Mouse (Mus musculus) midbrain, embryonic 12.5 days (tissue): ENCODE measurements around the gene Acat2. TPM values are rescaled to one million over a fixed set of nuclear protein-coding genes. Genes with fewer than 3 reads are reported as not detected.
"Not testable (repeated sequence)": the region's sequence is repeated elsewhere in the genome, so short reads cannot be mapped to it uniquely, and the experiment has no call there.

ENCODE experiments used
- ATAC-seq: fragments of 200-750 bp; cut with Nextera tagmentation; 2 replicates; pipeline ENCODE4 v1.8.0; 2017; ENCODE audit warnings: low read depth, moderate TSS enrichment, moderate library complexity; ENCODE audit not compliant: low FRiP score
- H3K27ac ChIP-seq: fragments of 300-500 bp; sonication (generic); replicated peaks from 2 replicates; pipeline ENCODE4 v1.5.1; 2016; ENCODE audit warnings: mild to moderate bottlenecking
- H3K27me3 ChIP-seq: fragments of 300-500 bp; sonication (generic); 2 replicates; pipeline ENCODE4 v1.6.1; 2016; ENCODE audit warnings: mild to moderate bottlenecking
- H3K36me3 ChIP-seq: fragments of 300-500 bp; sonication (generic); 2 replicates; pipeline ENCODE4 v1.6.1; 2016
- H3K4me1 ChIP-seq: fragments of 300-500 bp; sonication (generic); 2 replicates; pipeline ENCODE4 v1.6.1; 2016
- H3K4me2 ChIP-seq: fragments of 300-500 bp; sonication (generic); replicated peaks from 2 replicates; pipeline ENCODE4 v1.6.1; 2016; ENCODE audit warnings: mild to moderate bottlenecking, moderate library complexity
- H3K4me3 ChIP-seq: fragments of 300-500 bp; sonication (generic); 2 replicates; pipeline ENCODE4 v1.5.1; 2016; ENCODE audit warnings: mild to moderate bottlenecking
- H3K9ac ChIP-seq: fragments of 300-500 bp; sonication (generic); replicated peaks from 2 replicates; pipeline ENCODE4 v1.6.1; 2016; ENCODE audit warnings: mild to moderate bottlenecking, moderate library complexity
- H3K9me3 ChIP-seq: fragments of 300-500 bp; sonication (generic); 2 replicates; pipeline ENCODE4 v1.6.1; 2016; ENCODE audit warnings: mild to moderate bottlenecking
- WGBS: fragments of 180-500 bp; shearing (Covaris S2); methylation state at CpG from one replicate; pipeline ENCODE4 v1.1.7; 2016; 5-methylcytosine and 5-hydroxymethylcytosine counted together
- polyA plus RNA-seq: library from polyadenylated mRNA; unstranded; fragments of >200 nt; fragmentation: Nextera tagmentation; extraction: Ambion mirVana; gene quantifications from 2 replicates; pipeline ENCODE4 v1.2.1, GENCODE M21; 2016

Gene Acat2
- polyA plus RNA-seq, 1 experiment from 2014 or later: 402 TPM

- no peak overlapping the region for H3K27ac ChIP-seq
- no peak overlapping the region for H3K9ac ChIP-seq
- H3K27me3 ChIP-seq: no peaks in the 10 kb centered on the region
- no peak for ATAC-seq
- no peak overlapping the region for H3K4me3 ChIP-seq
- peaks cover 74% of the 10 kb centered on the region for H3K36me3 ChIP-seq
- no peaks in the 10 kb centered on the region for H3K9me3 ChIP-seq
- no peak overlapping the region for H3K4me2 ChIP-seq
- 91% methylated on average over 5 of the region's 5 CpGs for WGBS
- no peaks in the 10 kb centered on the region for H3K4me1 ChIP-seq
Measured at GRCm38 (mm10) chr17:12949669-12950068, 10.9 kb downstream of the Acat2 start.

DNA sequence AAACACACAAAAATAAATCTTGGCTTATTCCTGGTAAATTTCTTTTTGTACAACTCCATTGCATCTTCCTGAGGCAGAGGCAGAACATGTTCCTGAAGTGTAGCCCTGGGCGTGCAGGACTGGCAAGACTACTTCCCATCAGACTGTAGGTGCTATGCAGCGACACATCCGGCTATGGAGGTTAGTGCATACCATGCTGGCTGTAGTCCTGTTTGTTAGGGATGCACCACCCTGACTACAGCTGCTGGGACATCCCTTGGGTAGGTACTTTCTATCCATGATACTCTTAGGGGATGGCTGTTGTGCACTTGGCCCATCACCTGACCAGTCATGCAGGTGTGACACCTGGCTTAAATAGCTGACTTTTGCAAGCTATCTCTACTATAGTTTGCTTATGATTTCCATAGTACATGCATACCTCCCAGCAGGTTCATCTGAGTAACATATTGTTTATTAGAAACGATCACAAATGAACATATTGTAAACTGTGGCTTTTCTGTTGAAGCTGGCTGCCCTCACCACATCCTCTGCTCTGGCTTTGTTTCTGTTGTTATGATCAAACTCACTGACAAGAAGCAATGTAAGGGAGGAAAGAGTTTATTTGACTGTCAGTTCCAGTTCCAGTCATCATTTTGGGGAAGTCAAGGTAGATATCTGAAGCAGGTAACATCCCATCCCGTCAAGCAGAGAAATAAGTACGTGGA, 17.9 kb downstream of the Acat2 start:
- H3K27me3 ChIP-seq: no peaks in the 10 kb centered on the region
- no peak overlapping the region for H3K4me2 ChIP-seq
- ATAC-seq: no peak
- peaks cover 46% of the 10 kb centered on the region for H3K36me3 ChIP-seq
- no peak overlapping the region for H3K27ac ChIP-seq
- 95% methylated on average over 6 of the region's 6 CpGs for WGBS
- H3K9me3 ChIP-seq: no peaks in the 10 kb centered on the region
- H3K4me3 ChIP-seq: no peak overlapping the region
- peaks cover 11% of the 10 kb centered on the region for H3K4me1 ChIP-seq
- no peak overlapping the region for H3K9ac ChIP-seq

DNA sequence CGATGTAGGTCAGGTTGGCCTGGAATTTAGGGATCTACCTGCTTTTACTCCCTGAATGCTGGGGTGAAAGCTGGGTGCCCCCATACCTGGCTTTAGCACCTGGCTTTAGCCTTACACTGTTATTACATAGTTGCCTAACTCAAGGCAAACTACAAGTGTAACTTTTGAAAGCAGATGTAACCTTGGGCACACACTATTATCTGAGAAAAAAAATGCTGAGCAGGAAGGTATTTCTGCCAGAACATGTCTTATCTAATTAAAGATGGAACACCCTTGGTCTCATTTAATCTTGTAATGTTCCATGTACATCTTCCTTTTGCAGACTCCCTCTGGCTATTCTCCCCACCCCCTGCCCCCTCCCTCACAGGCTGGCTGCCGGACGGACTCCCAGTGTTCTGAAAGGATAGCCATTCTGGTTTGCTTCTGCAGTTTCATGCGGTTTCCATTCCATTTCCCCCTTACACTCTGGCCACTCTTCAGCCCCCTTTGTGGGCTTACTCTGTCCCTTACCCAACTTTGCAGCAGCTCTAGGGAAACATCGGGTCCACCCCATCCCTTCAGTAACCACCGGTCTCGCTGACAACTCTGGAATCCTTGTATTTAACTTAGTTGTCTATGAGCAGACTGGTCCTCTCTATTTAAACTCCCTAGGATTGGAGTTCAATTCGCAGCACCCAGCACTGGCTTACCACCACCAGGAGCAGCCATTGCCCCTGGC, 18.8 kb downstream of the Acat2 start:
- Histone ChIP-seq H3K27ac (no peak overlapping the region), H3K36me3 (peaks cover 43% of the 10 kb centered on the region), H3K27me3 (no peaks in the 10 kb centered on the region), H3K9ac (no peak overlapping the region), H3K4me3 (no peak overlapping the region), H3K4me1 (peaks cover 14% of the 10 kb centered on the region), H3K9me3 (no peaks in the 10 kb centered on the region), H3K4me2 (no peak overlapping the region)
- no peak for ATAC-seq
- WGBS: 77% methylated on average over 8 of the region's 8 CpGs

DNA sequence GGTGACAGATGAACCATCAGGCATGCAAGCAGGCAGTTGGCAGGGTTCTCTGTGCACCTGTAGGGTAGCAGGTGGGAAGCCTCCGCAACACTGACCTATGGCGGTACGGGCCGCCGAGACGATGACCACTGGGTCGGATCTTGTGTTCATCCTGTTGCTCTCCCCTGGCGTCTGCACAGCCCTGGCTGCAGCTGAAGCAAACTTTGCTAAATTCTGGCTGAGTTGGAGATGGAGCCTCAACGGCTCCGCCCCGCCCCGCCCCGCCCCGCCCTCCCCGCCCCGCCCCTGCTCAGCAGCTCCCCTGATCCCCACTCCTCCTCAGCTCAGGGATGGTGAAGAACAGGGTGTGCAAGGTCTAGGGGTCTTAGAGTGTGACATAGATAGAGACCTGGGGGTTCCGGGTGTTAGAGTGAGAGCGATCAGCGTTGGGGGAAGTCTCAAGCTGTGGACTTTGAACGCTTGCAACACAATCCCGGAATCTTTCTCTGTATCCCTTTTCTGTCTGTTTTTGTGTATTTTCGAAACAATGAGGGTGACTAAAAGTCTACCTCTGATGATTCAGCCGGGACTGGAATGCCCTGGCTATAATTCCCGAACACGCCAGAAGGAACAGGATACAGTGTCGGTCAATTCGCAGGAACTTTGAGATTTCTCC, 20.3 kb downstream of the Acat2 start, which contains the start of gene Acat3:
TSS of gene Acat3 (minus strand) at position 450 of the 655 bp plus-strand sequence.
- H3K27me3 ChIP-seq: no peaks in the 10 kb centered on the region
- peak; percentile 34 for ATAC-seq
- H3K4me2 ChIP-seq: peak within 1 kb of the TSS; percentile 50
- H3K36me3 ChIP-seq: peaks cover 30% of the 10 kb centered on the region
- H3K4me3 ChIP-seq: peak within 1 kb of the TSS; percentile 24
- H3K9me3 ChIP-seq: no peaks in the 10 kb centered on the region
- no peak within 1 kb of the TSS for H3K27ac ChIP-seq
- peaks cover 14% of the 10 kb centered on the region for H3K4me1 ChIP-seq
- whole genome bisulfite sequencing: 16% methylated on average over 27 of the region's 27 CpGs
- H3K9ac ChIP-seq: 0 out of 2 replicates have a peak within 1 kb of the TSS, but pooled peaks have one; percentile 15

DNA sequence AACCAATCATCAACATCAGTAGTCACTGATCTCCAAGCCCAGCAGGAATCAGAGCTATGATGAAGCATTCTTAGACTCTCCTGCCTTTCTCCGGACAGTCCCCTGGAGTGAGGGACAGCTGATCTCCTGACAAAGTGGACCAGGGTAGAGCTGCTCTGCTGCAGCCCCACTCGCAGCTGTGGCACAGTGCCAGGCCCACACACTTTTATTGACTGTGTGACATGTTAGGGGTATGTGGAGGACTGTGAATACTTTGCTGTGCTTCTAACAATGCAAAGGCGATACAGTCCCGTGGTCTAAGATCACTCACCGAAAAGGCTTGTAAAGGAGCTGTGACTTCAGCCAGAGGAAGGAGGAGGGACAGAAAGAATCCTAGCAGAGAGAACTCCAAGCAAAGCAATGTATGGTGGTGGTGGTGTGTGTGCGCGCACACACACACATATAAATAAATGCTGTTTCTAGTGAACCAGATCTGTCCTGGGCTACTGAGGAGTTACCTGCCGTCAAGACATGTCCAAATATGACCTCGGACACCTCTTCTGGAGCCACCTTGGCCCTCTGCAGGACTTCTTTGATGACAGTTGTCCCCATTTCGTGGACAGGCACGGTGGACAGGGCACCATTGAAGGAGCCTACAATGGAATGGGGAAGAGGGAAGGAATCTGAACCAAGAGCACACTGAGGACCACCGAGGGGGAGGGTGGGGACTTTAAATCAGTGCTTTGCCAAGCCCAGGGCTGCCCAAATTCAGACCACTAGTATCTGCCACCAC, 21.0 kb downstream of the Acat2 start:
- 33% methylated on average over 3 of the region's 12 CpGs for WGBS
- H3K27ac ChIP-seq, H3K27me3 ChIP-seq, H3K9me3 ChIP-seq: not testable (repeated sequence)
- ATAC-seq: peak; percentile 39
- Histone ChIP-seq H3K4me1 (peaks cover 14% of the 10 kb centered on the region), H3K4me2 (peak overlapping the region; percentile 50), H3K4me3 (peak overlapping the region; percentile 24), H3K36me3 (peaks cover 23% of the 10 kb centered on the region), H3K9ac (0 out of 2 replicates have a peak overlapping the region, but pooled peaks have one; percentile 15)

DNA sequence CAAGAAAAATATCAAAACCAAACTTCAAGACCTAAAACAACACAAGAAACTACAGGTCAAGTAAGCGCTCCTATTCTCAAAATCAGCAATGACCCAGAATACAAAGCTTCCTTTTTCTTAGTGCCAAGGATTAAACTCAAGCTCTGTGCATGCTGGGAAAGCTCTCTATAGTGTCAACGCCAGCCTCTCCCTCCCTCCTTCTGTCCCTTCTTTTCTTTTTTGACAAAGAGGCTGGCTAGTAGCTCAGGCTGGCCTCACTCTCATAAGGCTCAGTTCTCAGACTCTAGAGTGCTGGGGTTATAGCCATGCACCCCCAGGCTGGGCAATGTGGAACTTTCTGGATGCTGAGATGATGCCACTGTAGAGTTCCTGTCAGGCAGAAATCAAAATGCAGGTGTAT, 22.5 kb downstream of the Acat2 start:
- H3K27ac ChIP-seq: no peak overlapping the region
- 33% methylated on average over 2 of the region's 2 CpGs for WGBS
- H3K27me3 ChIP-seq: no peaks in the 10 kb centered on the region
- H3K4me3 ChIP-seq: no peak overlapping the region
- no peak overlapping the region for H3K9ac ChIP-seq
- peaks cover 11% of the 10 kb centered on the region for H3K36me3 ChIP-seq
- H3K9me3 ChIP-seq: no peaks in the 10 kb centered on the region
- peak; percentile 68 for ATAC-seq
- H3K4me1 ChIP-seq: peaks cover 14% of the 10 kb centered on the region
- H3K4me2 ChIP-seq: no peak overlapping the region

- H3K4me1 ChIP-seq: peaks cover 14% of the 10 kb centered on the region
- no peak for ATAC-seq
- no peak overlapping the region for H3K4me3 ChIP-seq
- no peaks in the 10 kb centered on the region for H3K27me3 ChIP-seq
- WGBS: 86% methylated on average over 2 of the region's 2 CpGs
- no peak overlapping the region for H3K4me2 ChIP-seq
- no peak overlapping the region for H3K27ac ChIP-seq
- H3K36me3 ChIP-seq: peaks cover 5% of the 10 kb centered on the region; the same call in 1 of the 2 replicates
- H3K9me3 ChIP-seq: no peaks in the 10 kb centered on the region
- no peak overlapping the region for H3K9ac ChIP-seq
Measured at GRCm38 (mm10) chr17:12937412-12937970, 23.1 kb downstream of the Acat2 start.

- no peak overlapping the region for H3K9ac ChIP-seq
- 53% methylated on average over 4 of the region's 4 CpGs for WGBS
- H3K27ac ChIP-seq: no peak overlapping the region
- no peak overlapping the region for H3K4me2 ChIP-seq
- no peaks in the 10 kb centered on the region for H3K27me3 ChIP-seq
- no peaks in the 10 kb centered on the region for H3K9me3 ChIP-seq
- H3K4me3 ChIP-seq: no peak overlapping the region
- no peaks in the 10 kb centered on the region for H3K36me3 ChIP-seq
- H3K4me1 ChIP-seq: peaks cover 14% of the 10 kb centered on the region
- ATAC-seq: no peak
Measured at GRCm38 (mm10) chr17:12935719-12936118, 24.8 kb downstream of the Acat2 start.

DNA sequence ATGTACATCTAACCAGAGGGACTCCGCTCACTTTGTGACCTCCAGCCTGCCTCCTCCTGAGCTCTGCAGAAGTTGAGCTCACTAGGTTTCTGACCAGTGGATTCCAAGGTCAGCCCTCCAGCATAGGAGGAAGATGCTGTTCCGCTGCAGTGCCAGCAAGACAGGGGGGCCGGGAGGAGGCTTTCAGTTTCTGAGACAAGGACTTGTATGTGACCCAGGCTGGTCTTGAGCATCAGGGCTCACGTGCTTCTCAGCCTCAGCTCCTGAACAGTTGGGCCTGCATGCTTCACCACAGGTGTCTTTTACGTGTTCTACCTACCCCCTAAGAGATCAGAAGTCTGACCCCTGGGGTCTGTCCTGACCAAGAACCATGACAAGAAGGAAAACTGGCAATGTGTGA, 29.0 kb downstream of the Acat2 start:
- not testable (repeated sequence) for H3K4me1 ChIP-seq, H3K4me2 ChIP-seq, H3K4me3 ChIP-seq, H3K36me3 ChIP-seq, H3K9me3 ChIP-seq, H3K27me3 ChIP-seq, ATAC-seq, H3K27ac ChIP-seq, H3K9ac ChIP-seq
- 88% methylated on average over 5 of the region's 5 CpGs for WGBS

DNA sequence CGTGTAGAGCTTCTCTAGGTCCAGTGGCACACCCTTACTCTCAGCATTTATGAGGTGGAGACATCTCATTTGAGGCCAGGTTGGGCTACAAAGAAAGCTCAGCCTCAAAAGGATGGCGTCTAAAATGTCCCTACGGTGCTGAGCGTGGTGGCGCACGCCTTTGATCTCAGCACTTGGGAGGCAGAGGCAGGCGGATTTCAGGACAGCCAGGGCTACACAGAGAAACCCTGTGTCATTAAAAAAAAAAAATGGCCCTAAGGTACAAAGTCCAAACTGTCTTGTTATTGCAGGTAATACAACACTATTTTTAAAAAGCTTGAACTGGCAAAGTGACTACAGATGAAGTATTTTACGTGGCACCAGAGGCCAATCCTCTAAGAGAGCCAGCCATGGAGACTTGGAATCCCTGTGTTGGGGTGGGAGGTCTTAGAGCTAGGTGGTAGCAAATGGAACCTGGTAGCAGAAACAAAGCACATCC, 34.8 kb downstream of the Acat2 start:
- no peaks in the 10 kb centered on the region for H3K4me1 ChIP-seq
- H3K9ac ChIP-seq: no peak overlapping the region
- no peak overlapping the region for H3K4me3 ChIP-seq
- WGBS: 92% methylated on average over 8 of the region's 8 CpGs
- no peak overlapping the region for H3K27ac ChIP-seq
- peaks cover 63% of the 10 kb centered on the region for H3K36me3 ChIP-seq
- no peaks in the 10 kb centered on the region for H3K27me3 ChIP-seq
- H3K9me3 ChIP-seq: no peaks in the 10 kb centered on the region
- no peak overlapping the region for H3K4me2 ChIP-seq
- no peak for ATAC-seq

DNA sequence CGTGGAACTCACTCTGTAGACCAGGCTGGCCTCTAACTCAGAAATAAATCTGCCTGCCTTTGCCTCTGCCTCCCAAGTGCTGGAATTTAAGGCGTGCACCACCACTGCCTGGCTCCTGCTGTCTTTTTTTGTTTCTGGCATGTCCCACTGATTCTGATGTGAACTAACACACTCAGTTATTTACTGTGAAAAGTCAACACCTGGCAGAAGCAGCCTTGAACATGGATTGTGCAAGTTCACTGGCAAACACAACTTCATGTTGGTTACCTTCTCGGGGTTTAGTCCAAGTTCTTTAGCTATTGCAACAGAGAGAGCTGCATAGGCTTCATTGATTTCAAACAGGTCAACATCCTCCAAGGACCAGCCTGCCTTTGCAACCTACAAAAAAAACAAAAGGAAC, 35.5 kb downstream of the Acat2 start:
- peaks cover 70% of the 10 kb centered on the region for H3K36me3 ChIP-seq
- no peak for ATAC-seq
- 92% methylated on average over 3 of the region's 3 CpGs for WGBS
- no peak overlapping the region for H3K27ac ChIP-seq
- H3K9me3 ChIP-seq: no peaks in the 10 kb centered on the region
- no peaks in the 10 kb centered on the region for H3K4me1 ChIP-seq
- no peaks in the 10 kb centered on the region for H3K27me3 ChIP-seq
- no peak overlapping the region for H3K4me2 ChIP-seq
- no peak overlapping the region for H3K4me3 ChIP-seq
- H3K9ac ChIP-seq: no peak overlapping the region
